Mouse (Mus musculus): ENCODE data around the gene Dhx9. TPM values are rescaled to one million over a fixed set of nuclear protein-coding genes. Genes with fewer than 3 reads are reported as not detected.
"Not testable (repeated sequence)": the region's sequence is repeated elsewhere in the genome, so short reads cannot be mapped to it uniquely, and the experiment has no call there.

The Dhx9 gene
- total and polyA plus RNA-seq, 3 experiments = 82.0 to 262 (median 170) TPM

DNA sequence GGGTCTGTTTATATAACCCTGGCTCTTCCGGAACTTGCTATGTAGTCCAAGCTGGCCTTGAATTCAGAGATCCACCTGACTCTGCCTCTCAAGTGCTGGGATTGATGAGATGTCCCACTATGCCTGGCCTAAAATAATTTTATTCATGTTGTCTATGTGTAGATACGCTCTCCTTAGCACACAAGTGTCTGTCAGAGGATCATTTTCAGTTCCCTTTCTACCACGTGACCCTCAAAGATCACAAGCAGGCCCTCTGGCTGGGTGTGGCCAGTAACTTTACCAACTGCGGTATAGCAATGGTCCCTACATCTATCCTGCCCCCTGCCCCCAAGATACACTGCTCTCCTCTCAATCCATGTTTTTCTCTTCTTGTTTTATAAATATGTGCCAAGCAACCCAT, 72.5 kb downstream of the Dhx9 start (continued):
- TF ChIP-seq ETS1 (IDR thresholded peaks at IDR 0.05; ENCODE audit: low read depth, low read length) = peak; percentile 75
- peak; percentile 84 for TF ChIP-seq MXI1 (IDR thresholded peaks at IDR 0.05; ENCODE audit: low read depth, low read length)

DNA sequence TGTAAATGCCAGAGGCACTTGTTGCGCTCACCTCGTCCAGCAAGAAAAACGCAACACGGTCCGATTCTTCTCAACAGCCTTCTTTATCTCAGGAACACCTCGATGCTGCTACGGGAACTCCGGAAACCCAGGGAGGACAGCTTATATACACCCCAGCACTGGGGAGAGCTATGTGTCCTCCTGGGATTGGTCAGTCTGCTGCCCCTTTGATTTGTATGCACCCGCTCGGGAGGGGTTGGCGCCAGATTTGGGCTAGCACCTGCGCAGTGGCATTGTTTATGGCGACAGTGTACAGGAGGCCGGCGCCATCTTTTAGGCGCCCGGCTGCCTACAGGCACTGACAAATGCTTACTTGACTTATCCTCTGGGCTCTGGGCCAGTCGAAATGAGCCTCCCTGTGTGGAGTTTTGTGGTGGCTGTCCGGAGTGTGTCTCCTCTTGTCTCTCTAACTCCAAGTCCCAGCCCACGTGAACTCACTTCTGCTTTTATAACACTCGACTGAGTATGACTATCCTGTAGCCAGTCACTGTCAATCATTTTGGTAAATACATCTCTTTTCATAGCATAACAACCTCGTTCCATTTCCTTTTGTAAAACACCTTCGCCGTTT, 73.2 kb downstream of the Dhx9 start:
- Histone ChIP-seq H3K9ac (ENCODE audit: control insufficient read depth, low read depth, low read length, poor library complexity, severe bottlenecking) (peak overlapping the region; percentile 67), H3K4me1 (ENCODE audit: control insufficient read depth in 1 of 2, insufficient read depth in 2 of 2, low read length in 2 of 2) (peaks cover 0 to 11% of the 10 kb centered on the region in 2 experiments; a peak in 2 of 4 replicates), H3K27ac (ENCODE audit: control insufficient read depth, low read depth, low read length) (peak overlapping the region; percentile 81), H3K4me3 (ENCODE audit: control insufficient read depth in 1 of 2, insufficient read depth in 1 of 2, low read depth in 2 of 2, low read length in 2 of 2) (peak overlapping the region; percentile 26 to 63)
- DNase-seq (ENCODE audit: low read depth, low spot score) = peak; percentile 97
- peak; percentile 32 for TF ChIP-seq ETS1 (IDR thresholded peaks at IDR 0.05; ENCODE audit: low read depth, low read length)
- peak; percentile 85; the same call in 1 of the 2 replicates for TF ChIP-seq POLR2AphosphoS5 (IDR thresholded peaks at IDR 0.05; ENCODE audit: borderline replicate concordance, low read depth, low read length)
- peak; percentile 86 for TF ChIP-seq USF1 (IDR thresholded peaks at IDR 0.05; ENCODE audit: low read depth, low read length)
- peak; percentile 96 for TF ChIP-seq MYC (IDR thresholded peaks at IDR 0.05; ENCODE audit: low read depth, low read length)
- TF ChIP-seq HCFC1 (IDR thresholded peaks at IDR 0.05; ENCODE audit: low read depth, low read length) = peak; percentile 31; the same call in 1 of the 2 replicates
- TF ChIP-seq POLR2AphosphoS2 (IDR thresholded peaks at IDR 0.05; ENCODE audit: low read length) = peak; percentile 71; the same call in 1 of the 2 replicates
- TF ChIP-seq E2F4 (IDR thresholded peaks at IDR 0.05; ENCODE audit: borderline replicate concordance, low read depth, low read length) = peak; percentile 85; the same call in 1 of the 2 replicates
- peak; percentile 98 for TF ChIP-seq TBP (IDR thresholded peaks at IDR 0.05; ENCODE audit: low read depth, low read length)
- TF ChIP-seq UBTF (IDR thresholded peaks at IDR 0.05; ENCODE audit: borderline replicate concordance, insufficient read depth, low read depth, low read length) = 0 out of 2 replicates have a peak, but pooled peaks have one; percentile 7
- TF ChIP-seq MXI1 (IDR thresholded peaks at IDR 0.05; ENCODE audit: low read depth, low read length) = peak; percentile 95
- peak; percentile 84 for TF ChIP-seq MAX (IDR thresholded peaks at IDR 0.05; ENCODE audit: low read length)
- TF ChIP-seq POLR2A (IDR thresholded peaks at IDR 0.05; ENCODE audit: control insufficient read depth in 1 of 2, insufficient read depth in 1 of 2, low read depth in 1 of 2, low read length in 2 of 2, poor library complexity in 1 of 2) = peak; percentile 86 to 100
- TF ChIP-seq ZMIZ1 (IDR thresholded peaks at IDR 0.05; ENCODE audit: low read depth, low read length) = peak; percentile 99
- peak; percentile 54 for TF ChIP-seq SIN3A (IDR thresholded peaks at IDR 0.05; ENCODE audit: low read length)
- TF ChIP-seq NRF1 (IDR thresholded peaks at IDR 0.05; ENCODE audit: insufficient read depth, low read depth, low read length, poor library complexity, severe bottlenecking) = peak; percentile 79
- TF ChIP-seq GATA1 (IDR thresholded peaks at IDR 0.05; ENCODE audit: low read depth, low read length) = peak; percentile 58; the same call in 1 of the 2 replicates
- peak; percentile 99 for TF ChIP-seq NELFE (IDR thresholded peaks at IDR 0.05; ENCODE audit: low read depth, low read length)
- peak; percentile 64; the same call in 1 of the 2 replicates for TF ChIP-seq RCOR1 (IDR thresholded peaks at IDR 0.05; ENCODE audit: low read depth, low read length)
- peak; percentile 47; the same call in 1 of the 2 replicates for TF ChIP-seq ELF1 (IDR thresholded peaks at IDR 0.05; ENCODE audit: low read depth, low read length)
- H3K36me3 ChIP-seq (ENCODE audit: control insufficient read depth in 1 of 2, insufficient read depth in 2 of 2, low read length in 2 of 2); H3K9me3 ChIP-seq (replicated peaks; ENCODE audit: insufficient read depth, low read length); H3K27me3 ChIP-seq (ENCODE audit: control insufficient read depth in 1 of 2, insufficient read depth in 2 of 2, low read length in 2 of 2); H3K79me2 ChIP-seq (ENCODE audit: control insufficient read depth, insufficient read depth, low read length, poor library complexity): not testable (repeated sequence)
